Comparison of ENCODE assay signal across 10 mouse cellular contexts in genomic region chr17:47834482-47834767, GRCm38 (mm10). TPM values are rescaled to one million over a fixed set of nuclear protein-coding genes. Genes with fewer than 3 reads are reported as not detected.
DNase-seq lines count a peak whose midpoint lies in the region; ATAC-seq and TF ChIP-seq lines count a peak whose summit lies in the region.
"Had no signal": no experiment of that assay in that cellular context is flagged by ENCODE, and none has a peak within 500 bp of the region (broad histone marks: within the 10 kb centered on the region; RNA-seq: fewer than 3 reads in every experiment).

Gene Mdfi (minus strand): TSS chr17:47834691.

- peaks cover 14% of the 10 kb centered on the region for H3K4me1 ChIP-seq in heart, embryonic 11.5 days (ENCODE audit: control insufficient read depth, insufficient read depth, low read length)
- H3K4me1 ChIP-seq in hindbrain, embryonic 14.5 days (replicated peaks; ENCODE audit: control insufficient read depth, insufficient read depth, low read length): peaks cover 8% of the 10 kb centered on the region; the same call in 1 of the 2 replicates

- H3K27me3 ChIP-seq in heart, embryonic 11.5 days (ENCODE audit: control insufficient read depth, insufficient read depth, low read length): peaks cover 20% of the 10 kb centered on the region
- H3K27me3 ChIP-seq in hindbrain, embryonic 14.5 days (ENCODE audit: control insufficient read depth, insufficient read depth, low read length): peaks cover 51% of the 10 kb centered on the region

- peak within 1 kb of the TSS; percentile 86 for H3K27ac ChIP-seq in heart, embryonic 11.5 days (ENCODE audit: low read depth, low read length)
- no peak within 1 kb of the TSS for H3K27ac ChIP-seq in hindbrain, embryonic 14.5 days
- H3K27ac ChIP-seq: macrophage had no signal

- TF ChIP-seq CTCF in brain, embryonic 14.5 days (IDR thresholded peaks at IDR 0.05; ENCODE audit: borderline replicate concordance, extremely low read depth, insufficient read depth, insufficient read length): no peak

- no peak for ATAC-seq in heart, embryonic 11.5 days (replicated peaks; ENCODE audit: insufficient number of reproducible peaks, low FRiP score, low TSS enrichment)
- ATAC-seq in hindbrain, embryonic 14.5 days (ENCODE audit: low FRiP score): no peak

- no peak for DNase-seq in heart, postnatal 25 days (ENCODE audit: low spot score)
- no peak for DNase-seq in brain, embryonic 14.5 days (ENCODE audit: low read depth)
- DNase-seq in hindbrain, embryonic 14.5 days (ENCODE audit: low spot score): no peak
- peak; percentile 26 for DNase-seq in lung, postnatal 25 days (ENCODE audit: low spot score)
- no peak for DNase-seq in cerebellum, postnatal 10 days
- DNase-seq in retina, embryonic 14.5 days (ENCODE audit: low spot score): no peak
- DNase-seq in right cerebral cortex, postnatal 14 days: no peak

- peak within 1 kb of the TSS; percentile 87 for H3K4me3 ChIP-seq in heart, embryonic 11.5 days (ENCODE audit: low read depth, low read length)
- H3K4me3 ChIP-seq in hindbrain, embryonic 14.5 days (replicated peaks; ENCODE audit: low read length): peak within 1 kb of the TSS; percentile 52

- H3K4me2 ChIP-seq in heart, embryonic 11.5 days: peak within 1 kb of the TSS; percentile 89
- peak within 1 kb of the TSS; percentile 91 for H3K4me2 ChIP-seq in hindbrain, embryonic 14.5 days (replicated peaks)

- H3K9me3 ChIP-seq in heart, embryonic 11.5 days (replicated peaks; ENCODE audit: control insufficient read depth, low read length): no peaks in the 10 kb centered on the region
- H3K9me3 ChIP-seq in hindbrain, embryonic 14.5 days (ENCODE audit: control insufficient read depth, low read length): no peaks in the 10 kb centered on the region

- TF ChIP-seq POLR2A in brain, embryonic 14.5 days (IDR thresholded peaks at IDR 0.05; ENCODE audit: borderline replicate concordance, extremely low read depth, insufficient read depth, insufficient read length, poor library complexity, severe bottlenecking): no peak

- peak within 1 kb of the TSS; percentile 85 for H3K9ac ChIP-seq in heart, embryonic 11.5 days (ENCODE audit: low read depth, low read length)
- H3K9ac ChIP-seq in hindbrain, embryonic 14.5 days: peak within 1 kb of the TSS; percentile 58; the same call in 1 of the 2 replicates

- H3K36me3 ChIP-seq in heart, embryonic 11.5 days (ENCODE audit: control insufficient read depth, insufficient read depth, low read length): no peaks in the 10 kb centered on the region
- H3K36me3 ChIP-seq in hindbrain, embryonic 14.5 days (replicated peaks; ENCODE audit: control insufficient read depth, insufficient read depth): no peaks in the 10 kb centered on the region
- H3K36me3 ChIP-seq: G1E had no signal

- WGBS in heart, embryonic 11.5 days (ENCODE audit: insufficient replicate concordance): 2% methylated on average over 18 of the region's 18 CpGs
- WGBS in hindbrain, embryonic 14.5 days: 5% methylated on average over 18 of the region's 18 CpGs

- intact Hi-C loops in heart, postnatal 25 days (cut with DNase I): no loop called here

RNA-seq across cellular contexts. Expression of gene Mdfi, which starts in this region (rescaled TPM):
- 28.2 and 34.6 TPM in 2 replicates for polyA plus RNA-seq in heart, embryonic 11.5 days (2014; fragmentation: Nextera tagmentation; extraction: Ambion mirVana)
- 1 to 10 TPM; 2.4 TPM for total RNA-seq in heart, postnatal 25 days (2021)
- polyA plus RNA-seq in brain, embryonic 14.5 days (2012; rRNA removed): 35.8 and 37.8 TPM in 2 replicates
- polyA plus RNA-seq in hindbrain, embryonic 14.5 days (2014; fragmentation: Nextera tagmentation; extraction: Ambion mirVana): 7.5 and 7.7 TPM in 2 replicates
- polyA plus RNA-seq: G1E, macrophage had no signal
